Mouse (Mus musculus): Measurements from ENCODE around the gene Pnisr.

Gene Pnisr

DNA sequence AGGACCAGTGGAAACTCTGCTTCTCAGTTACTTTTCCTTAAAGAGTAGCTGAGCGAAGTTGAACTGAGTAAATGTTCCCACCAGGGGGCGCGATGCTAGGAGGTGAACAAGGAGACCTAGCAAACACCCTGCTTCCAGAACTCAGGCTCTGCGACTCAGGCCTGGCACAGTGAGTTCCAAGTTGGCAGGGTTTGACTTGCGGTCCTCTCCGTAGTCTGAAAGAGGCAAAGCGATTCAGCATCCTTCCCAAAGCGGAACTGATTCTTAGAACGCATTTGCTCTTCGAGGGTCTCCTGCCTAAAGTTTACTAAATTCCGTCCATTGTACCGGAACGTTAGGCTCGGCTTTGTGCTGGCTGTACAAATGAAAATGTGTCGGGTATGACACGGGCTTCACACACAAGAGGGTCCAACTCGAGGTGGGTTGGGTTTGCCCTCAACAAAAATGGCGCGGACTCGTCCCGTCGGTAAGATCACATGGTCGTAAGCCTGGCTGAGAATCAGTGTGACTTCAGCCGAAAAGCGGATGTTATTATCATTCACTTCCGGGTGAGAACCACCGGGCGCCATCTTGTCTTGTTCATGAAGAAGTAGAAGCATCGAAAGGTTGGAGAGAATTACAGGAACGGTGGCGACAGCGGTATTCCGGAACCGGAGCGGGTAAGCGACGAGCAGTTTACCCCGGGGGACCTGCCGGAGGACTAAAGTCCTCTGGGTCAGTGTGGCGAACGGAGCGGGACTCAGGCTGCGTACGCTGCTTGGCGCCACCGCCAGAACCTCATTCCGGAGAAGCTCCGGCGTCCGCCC is at the start of gene Pnisr:
Pnisr (plus strand) TSS at position 103 of the 806 bp plus-strand sequence.
- DNase-seq: peak; percentile 93

DNA sequence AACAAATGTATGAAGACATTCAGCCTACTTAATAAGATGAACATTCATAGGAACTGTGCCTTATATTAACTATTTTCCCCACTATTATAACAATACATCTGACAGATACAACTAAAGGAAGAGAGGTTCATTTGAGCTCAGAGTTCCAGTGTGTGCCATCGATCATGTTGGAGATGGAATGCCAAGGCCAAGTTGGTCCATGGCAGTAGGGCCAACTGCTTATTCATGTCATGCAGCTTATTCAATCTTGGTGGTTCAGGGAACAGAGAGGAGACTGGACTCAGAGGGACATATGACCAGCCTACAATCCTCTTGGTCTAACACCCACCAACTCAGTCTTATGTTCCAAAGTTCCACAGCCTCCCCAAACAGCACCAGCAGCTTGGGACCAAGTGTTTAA is 46.4 kb upstream of the Pnisr start:
- DNase-seq: no peak

DNA sequence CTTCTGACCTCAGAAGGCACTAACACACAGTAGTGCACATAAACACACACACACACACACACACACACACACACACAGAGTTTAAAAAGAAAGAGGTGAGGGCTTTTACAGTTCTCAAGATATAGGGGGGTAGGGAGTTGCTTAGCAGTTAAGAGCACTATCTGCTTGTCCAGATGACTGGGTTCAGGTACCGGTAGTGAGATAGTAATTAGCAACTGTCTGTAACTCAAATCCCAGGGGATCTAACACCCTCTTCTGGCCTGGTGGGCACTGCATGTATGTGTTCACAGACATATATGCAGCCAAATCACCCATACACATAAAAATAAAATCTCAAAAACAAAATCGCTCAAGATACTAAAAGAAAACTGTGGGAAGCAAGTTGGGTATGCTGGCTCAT is 45.8 kb upstream of the Pnisr start:
- no peak for DNase-seq

GRCm38 (mm10) chr4:21807204-21807603 is 40.2 kb upstream of the Pnisr start:
- DNase-seq: no peak

GRCm38 (mm10) chr4:21810608-21811007 is 36.8 kb upstream of the Pnisr start:
- no peak for DNase-seq

DNA sequence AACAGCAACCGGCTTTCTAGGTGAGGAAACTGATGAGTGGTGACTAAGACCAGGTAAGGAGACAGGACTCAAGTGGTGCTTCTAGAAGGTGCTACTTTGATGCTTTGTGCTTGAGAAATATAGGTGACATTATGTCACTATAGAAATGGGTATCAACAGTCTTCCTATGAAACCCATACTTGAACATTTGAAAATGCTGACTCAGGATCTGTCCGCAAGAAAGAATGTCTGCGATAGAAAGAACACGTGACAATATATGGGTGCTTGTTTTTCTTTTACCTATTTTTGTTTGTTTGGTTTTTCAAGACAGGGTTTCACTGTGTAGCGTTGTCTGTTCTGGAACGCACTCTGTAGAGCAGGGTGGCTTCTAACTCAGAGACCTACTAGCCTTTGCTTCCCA is 34.7 kb upstream of the Pnisr start:
- no peak for DNase-seq

DNA sequence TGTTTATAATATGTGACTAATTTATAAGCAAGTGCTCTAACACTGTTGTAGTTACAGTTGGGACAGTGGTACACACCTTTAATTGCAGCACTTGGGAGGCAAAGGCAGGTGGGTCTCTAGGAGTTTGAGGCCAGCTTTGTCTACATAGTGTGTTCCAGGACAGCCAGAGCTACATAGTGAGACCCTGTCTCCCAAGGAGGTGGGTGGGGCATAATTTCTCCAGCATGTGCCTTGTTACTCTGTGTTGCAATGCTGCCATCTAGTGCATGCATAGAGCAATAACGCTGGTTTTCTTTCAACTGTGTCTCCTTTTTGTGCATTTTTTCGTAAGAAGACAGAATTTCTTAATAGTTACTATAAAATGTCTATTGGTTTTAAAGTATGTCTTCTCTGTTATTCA is 33.4 kb upstream of the Pnisr start:
- peak; percentile 62 for DNase-seq

- DNase-seq: no peak
These were observed 20.8 kb upstream of the Pnisr start for GRCm38 (mm10) chr4:21826616-21827015.

GRCm38 (mm10) chr4:21832844-21833243 is 14.5 kb upstream of the Pnisr start:
- no peak for DNase-seq

DNA sequence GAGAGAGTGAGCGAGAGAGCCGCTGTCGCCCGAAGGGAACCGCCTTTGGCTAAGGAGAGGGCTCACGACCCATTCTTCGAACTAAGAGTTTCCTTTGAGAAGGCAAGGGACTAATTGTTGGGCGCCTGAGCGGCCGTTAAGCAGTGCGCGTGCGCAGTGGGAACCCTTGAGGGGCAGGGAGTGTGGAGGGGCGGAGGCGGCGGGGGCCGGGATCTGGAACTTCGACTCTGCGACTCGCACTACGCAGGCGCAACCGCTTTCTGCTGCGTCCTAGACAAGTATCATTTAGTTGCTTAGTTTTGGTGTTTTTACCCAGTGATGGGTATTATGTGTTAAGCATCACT is 876 bp downstream of the Pnisr start:
- peak; percentile 94 for DNase-seq

DNA sequence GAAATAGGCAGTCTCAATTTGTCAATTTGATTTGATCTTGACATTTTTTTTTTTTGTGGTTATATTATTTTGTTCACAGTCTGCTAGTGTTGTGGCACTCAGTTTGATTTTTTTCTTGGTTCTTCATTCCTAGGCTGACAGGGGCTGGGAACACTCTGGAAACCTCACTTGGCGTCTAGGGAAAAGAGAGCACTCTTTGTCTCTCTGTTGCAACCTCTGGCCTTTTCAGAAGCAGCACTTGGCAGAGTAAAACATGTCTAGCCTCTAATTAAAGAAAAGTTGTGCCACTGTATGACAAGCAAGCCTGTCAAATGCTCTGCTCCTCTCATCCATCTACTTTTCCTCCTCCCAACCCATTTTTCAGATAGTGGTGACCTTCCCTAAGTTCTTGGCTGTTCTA is 10.1 kb downstream of the Pnisr start:
- DNase-seq: no peak

DNA sequence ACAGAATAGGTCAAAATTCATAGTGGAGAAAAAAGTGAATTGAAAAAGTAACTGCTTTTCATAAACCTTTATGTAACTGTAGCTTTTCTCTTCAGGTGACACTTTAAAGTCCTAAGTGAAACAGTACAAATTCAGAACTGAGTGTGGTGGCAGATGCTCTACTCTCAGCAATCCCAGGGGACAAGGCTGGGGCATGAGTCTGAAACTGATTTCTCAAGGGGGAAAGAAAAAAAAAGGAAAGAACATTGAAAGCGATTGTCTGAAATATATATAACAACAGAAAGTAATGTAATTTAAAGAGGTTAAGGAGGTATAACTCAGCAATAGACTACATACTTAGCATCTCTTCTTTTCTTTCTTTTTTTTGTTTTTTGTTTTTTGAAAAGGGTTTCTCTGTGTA is 17.8 kb downstream of the Pnisr start:
- no peak for DNase-seq

GRCm38 (mm10) chr4:21878776-21879175 is 31.4 kb downstream of the Pnisr start:
- DNase-seq: no peak

- peak; percentile 86 for DNase-seq
These were observed 32.3 kb downstream of the Pnisr start, which contains the start of gene Coq3 for GRCm38 (mm10) chr4:21879565-21880220. Gene Coq3, plus strand, starts transcription at chr4:21879673.

DNA sequence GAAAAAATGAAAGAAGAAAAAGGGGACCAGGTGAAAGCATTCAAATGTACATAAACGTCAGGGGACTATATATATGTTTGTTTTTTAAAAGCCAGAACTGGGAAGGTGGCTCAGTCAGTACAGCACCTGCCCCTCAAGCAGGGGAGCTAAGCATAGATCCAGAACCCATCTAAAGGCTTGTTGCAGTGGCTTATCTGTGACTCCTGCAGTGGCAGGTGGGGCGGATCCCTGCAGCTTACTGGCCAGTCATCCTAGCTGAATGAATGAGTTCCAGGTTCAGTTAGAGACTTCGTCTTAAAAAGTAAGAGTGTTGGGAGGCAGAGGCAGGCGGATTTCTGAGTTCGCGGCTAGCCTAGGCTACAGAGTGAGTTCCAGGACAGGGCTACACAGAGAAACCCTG is 35.4 kb downstream of the Pnisr start:
- DNase-seq: no peak

DNA sequence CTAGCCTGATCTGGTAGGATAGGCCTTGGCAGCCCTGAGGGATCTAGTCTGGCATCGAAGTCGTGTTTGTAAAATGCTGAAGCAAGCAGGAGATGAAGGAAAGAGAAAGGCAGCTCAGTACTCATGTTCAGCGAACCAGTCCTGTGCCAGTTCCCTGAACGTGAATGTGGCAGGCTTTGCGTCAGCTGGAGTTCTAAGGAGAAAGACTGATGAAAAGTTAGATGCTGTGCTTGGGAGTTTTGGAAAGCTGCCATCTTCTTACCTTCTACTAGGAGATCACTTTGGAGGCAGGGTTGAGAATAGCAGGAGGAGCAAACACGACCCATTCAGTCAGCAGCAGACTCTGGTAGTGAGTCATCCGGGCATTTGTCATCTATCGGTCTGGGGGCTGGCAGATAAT is 38.4 kb downstream of the Pnisr start:
- DNase-seq: no peak

Measured in thymus, postnatal 14 days (tissue).